Mouse (Mus musculus) sigmoid colon, adult 10 weeks (tissue): Measurements from ENCODE around the gene Gm5415. TPM values are rescaled to one million over a fixed set of nuclear protein-coding genes. Genes with fewer than 3 reads are reported as not detected.

Experiments
- polyA plus RNA-seq: library from polyadenylated mRNA; stranded (reverse); fragments of 350-450 nt; fragmentation: Illumina TruSeq; extraction: RNeasy Lipid Tissue Mini Kit (QIAGEN cat#74804); gene quantifications from one replicate; pipeline ENCODE4 v1.2.3, GENCODE M21; 2014; ENCODE audit warnings: low read depth, low replicate concordance

Gene Gm5415
- polyA plus RNA-seq = not detected

DNA sequence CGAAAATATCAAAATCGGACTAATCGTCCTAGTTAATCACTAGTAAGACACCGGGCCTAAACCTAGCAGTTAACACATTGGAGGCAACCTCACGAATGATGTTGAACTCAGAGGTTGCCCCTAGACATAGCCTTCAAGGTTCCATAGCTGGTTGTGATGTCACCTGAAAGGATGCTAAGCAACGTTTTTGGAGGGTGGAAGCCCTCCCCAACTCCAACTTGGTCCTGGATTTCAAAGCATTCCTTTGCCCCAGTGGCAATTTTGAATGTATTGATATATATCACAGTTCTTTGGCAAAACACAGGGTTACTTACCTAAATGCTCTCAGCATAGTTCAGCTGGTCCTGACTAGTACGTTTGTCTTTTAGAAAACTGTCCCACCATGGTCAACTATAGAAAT lies at the start of gene Gm5415:
Gene Gm5415, minus strand, starts transcription at position 101 of the 400 bp plus-strand sequence.

